Mouse (Mus musculus) olfactory bulb, adult 2 months (tissue): ENCODE results near the gene Rasgef1b. TPM values are rescaled to one million over a fixed set of nuclear protein-coding genes. Genes with fewer than 3 reads are reported as not detected.

Experiments
- H3K27ac ChIP-seq: fragments of 200-500 bp; 2 replicates; pipeline ENCODE4 v1.5.1; 2012; ENCODE audit warnings: low read depth, low read length; ENCODE audit not compliant: insufficient read depth
- H3K4me1 ChIP-seq: fragments of 200-500 bp; 2 replicates; pipeline ENCODE4 v1.6.1; 2012; ENCODE audit warnings: low read length; ENCODE audit not compliant: control insufficient read depth, insufficient read depth
- H3K4me3 ChIP-seq: fragments of 200-500 bp; 2 replicates; pipeline ENCODE4 v1.5.1; 2012; ENCODE audit warnings: mild to moderate bottlenecking, low read depth, low read length, moderate library complexity; ENCODE audit not compliant: insufficient read depth
- CTCF ChIP-seq: fragments of 200-500 bp; IDR thresholded peaks from 2 replicates; pipeline ENCODE4 v1.5.1; 2012; ENCODE audit warnings: low read depth, mild to moderate bottlenecking, low read length, moderate library complexity; ENCODE audit not compliant: insufficient read depth
- POLR2A ChIP-seq: fragments of 200-500 bp; IDR thresholded peaks from 2 replicates; pipeline ENCODE4 v1.6.1; 2012; ENCODE audit warnings: mild to moderate bottlenecking, low read depth, low read length, moderate library complexity; ENCODE audit not compliant: insufficient read depth
- WGBS: fragments of 180-500 bp; shearing (Covaris S2); methylation state at CpG from one replicate; pipeline ENCODE4 v1.1.7; 2018; 5-methylcytosine and 5-hydroxymethylcytosine counted together
- polyA plus RNA-seq: library from polyadenylated mRNA; stranded (reverse); fragments of >200 nt; gene quantifications from 2 replicates; pipeline ENCODE4 v1.2.4, GENCODE M21; 2012; ENCODE audit warnings: low replicate concordance; ENCODE audit not compliant: missing spikeins, insufficient read depth, insufficient read length

The Rasgef1b gene
- polyA plus RNA-seq, 1 experiment = not detected

DNA sequence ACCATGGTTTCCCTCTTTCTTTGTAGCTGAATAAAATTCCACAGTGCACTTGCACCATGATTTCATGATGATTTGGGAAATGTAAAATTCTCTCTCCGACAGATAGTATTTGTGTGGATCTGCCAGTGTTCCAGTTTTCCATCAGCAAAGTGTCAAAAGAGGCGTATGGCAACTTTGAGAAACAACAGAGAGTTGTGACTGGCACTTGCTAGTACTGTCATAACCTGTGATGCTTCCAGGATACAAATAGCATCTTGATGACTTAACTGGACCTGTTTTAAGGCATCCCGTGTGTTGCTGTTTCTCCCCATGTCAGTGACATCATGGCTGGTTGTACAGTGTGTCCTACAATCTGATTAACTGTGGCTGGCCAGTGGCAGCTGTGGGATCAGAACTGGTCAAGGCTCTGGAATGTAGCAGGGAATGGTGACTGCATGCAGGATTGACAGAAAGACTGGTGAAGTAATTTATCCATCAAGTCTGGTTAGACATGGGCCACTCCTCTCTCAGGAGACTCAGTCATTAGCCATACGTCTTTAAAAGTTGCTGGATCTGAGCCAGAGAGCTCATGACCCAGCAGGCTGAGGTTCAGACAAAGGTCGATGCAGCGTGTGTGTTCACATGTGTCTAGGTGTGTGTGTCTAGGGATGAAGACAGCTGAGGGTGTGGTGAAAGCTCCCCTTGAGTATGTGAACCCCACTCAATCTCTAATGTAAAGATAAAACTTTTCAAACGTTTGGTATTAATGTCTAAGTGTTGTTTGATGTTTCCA is 328.8 kb downstream of the Rasgef1b start:
- H3K4me1 ChIP-seq = peaks cover 11% of the 10 kb centered on the region
- H3K4me3 ChIP-seq = no peak overlapping the region
- TF ChIP-seq CTCF = no peak
- TF ChIP-seq POLR2A = no peak
- WGBS = 84% methylated on average over 7 of the region's 7 CpGs
- no peak overlapping the region for H3K27ac ChIP-seq

DNA sequence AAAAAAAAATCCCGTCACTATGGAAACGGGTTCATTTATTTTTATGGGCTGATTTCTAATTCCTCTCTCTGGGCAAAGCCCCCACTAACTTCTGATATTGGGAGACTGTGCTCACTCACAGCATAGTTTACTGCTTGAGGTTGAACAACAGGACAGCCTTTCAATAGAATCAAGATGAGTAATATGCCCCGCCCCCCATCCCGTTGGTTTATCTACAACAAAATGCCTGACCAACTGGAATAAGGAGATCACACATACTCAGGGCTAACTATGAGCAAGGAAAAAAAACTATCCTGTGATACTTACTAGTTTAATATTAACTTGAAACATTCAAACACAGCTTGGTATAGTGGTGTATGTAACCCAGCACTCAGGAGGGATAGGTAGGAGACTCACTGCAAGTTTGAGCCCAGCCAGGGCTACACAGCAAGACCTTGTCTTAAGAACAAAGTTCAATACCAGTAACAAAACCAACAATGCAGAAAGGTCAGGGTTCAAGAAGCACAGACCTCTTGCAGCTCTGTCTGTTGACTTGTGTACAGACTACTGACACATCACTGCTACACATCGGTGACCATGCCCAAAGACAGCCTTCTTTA is 330.3 kb downstream of the Rasgef1b start:
- TF ChIP-seq CTCF (no peak), POLR2A (no peak)
- peaks cover 11% of the 10 kb centered on the region for H3K4me1 ChIP-seq
- 90% methylated on average over 5 of the region's 5 CpGs for WGBS
- H3K4me3 ChIP-seq = no peak overlapping the region
- no peak overlapping the region for H3K27ac ChIP-seq

DNA sequence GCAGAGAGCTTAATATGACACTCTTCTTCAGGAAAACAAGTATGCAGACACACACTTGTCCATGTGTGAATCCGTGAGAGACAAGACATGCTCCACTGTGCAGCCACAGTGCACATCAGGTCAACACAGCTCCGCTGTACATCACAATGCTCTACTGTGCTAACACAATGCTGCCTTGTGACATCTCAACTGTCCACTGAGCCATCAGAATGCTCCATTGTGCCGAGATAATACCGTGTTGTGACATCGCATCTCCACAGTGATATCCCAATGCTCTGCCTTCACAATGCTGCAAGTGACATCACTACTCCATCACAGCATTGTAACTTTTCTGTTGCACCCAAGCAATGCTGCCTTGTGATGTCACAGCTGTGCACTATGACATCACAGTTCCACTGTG is 334.3 kb downstream of the Rasgef1b start:
- WGBS = 92% methylated on average over 5 of the region's 5 CpGs
- no peak overlapping the region for H3K4me3 ChIP-seq
- TF ChIP-seq CTCF (no peak), POLR2A (no peak)

GRCm38 (mm10) chr5:99391525-99391924 is 337.3 kb downstream of the Rasgef1b start:
- TF ChIP-seq CTCF (no peak), POLR2A (no peak)
- 78% methylated on average over 3 of the region's 3 CpGs for WGBS
- Histone ChIP-seq H3K4me3 (no peak overlapping the region), H3K27ac (no peak overlapping the region), H3K4me1 (peaks cover 20% of the 10 kb centered on the region)

More for the DNA sequence above, 334.3 kb downstream of the Rasgef1b start:
- no peaks in the 10 kb centered on the region for H3K4me1 ChIP-seq
- H3K27ac ChIP-seq = no peak overlapping the region

DNA sequence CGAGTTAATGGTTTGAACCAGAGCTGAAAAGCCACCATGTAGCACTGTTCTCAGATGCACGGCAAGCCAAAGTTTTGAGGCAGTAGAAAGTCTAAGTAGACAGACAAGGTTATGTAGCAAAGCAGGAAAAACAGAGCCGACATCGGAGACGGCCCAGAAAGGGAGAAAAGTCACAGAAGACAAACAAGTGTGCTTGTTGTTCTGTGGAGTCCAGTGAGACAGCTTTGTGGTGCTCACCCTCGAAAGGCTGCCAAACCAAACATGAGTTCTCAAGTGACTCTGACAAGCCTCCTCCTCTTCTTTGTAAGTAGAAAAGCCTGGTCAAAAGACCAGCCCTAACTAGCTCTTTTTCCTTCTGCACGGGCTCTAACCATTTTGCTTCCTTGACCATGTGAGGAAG is 338.1 kb downstream of the Rasgef1b start:
- TF ChIP-seq CTCF (no peak), POLR2A (no peak)
- H3K4me1 ChIP-seq = peaks cover 24% of the 10 kb centered on the region
- H3K4me3 ChIP-seq = no peak overlapping the region
- 69% methylated on average over 7 of the region's 7 CpGs for WGBS
- no peak overlapping the region for H3K27ac ChIP-seq

- Histone ChIP-seq H3K4me1 (peaks cover 24% of the 10 kb centered on the region), H3K4me3 (no peak overlapping the region), H3K27ac (no peak overlapping the region)
- TF ChIP-seq POLR2A (no peak), CTCF (no peak)
- WGBS = 91% methylated on average over 3 of the region's 3 CpGs
These were observed 338.6 kb downstream of the Rasgef1b start for GRCm38 (mm10) chr5:99390314-99390713.

- no peak overlapping the region for H3K4me3 ChIP-seq
- 79% methylated on average over 10 of the region's 10 CpGs for WGBS
- H3K27ac ChIP-seq = peak overlapping the region; percentile 38
- no peak for TF ChIP-seq POLR2A
- no peak for TF ChIP-seq CTCF
- peaks cover 29% of the 10 kb centered on the region for H3K4me1 ChIP-seq
These were observed 340.1 kb downstream of the Rasgef1b start for GRCm38 (mm10) chr5:99388585-99389250.

DNA sequence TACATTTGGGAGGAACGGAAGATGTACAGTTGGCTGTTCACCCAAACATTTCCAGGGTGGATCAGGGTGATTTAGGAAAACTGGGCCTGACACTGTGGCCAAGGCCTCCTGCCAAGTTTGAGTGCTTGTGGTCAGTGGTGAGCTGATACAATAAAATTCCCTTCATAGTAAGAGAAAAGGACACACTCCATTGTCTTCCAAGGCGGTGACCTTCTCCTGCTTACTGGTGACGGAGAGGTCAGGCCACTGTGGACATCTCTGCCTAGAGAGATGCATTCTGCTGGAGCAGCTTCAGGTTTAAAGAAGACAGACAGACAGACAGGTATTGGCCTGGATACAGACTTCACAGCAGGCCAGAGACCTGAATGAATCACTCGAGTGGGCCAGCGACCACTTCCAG is 340.7 kb downstream of the Rasgef1b start:
- peaks cover 30% of the 10 kb centered on the region for H3K4me1 ChIP-seq
- TF ChIP-seq POLR2A (no peak), CTCF (no peak)
- peak overlapping the region; percentile 38 for H3K27ac ChIP-seq
- no peak overlapping the region for H3K4me3 ChIP-seq
- 64% methylated on average over 5 of the region's 5 CpGs for WGBS
